Mouse (Mus musculus): ENCODE measurements around the gene Lpar5. TPM values are rescaled to one million over a fixed set of nuclear protein-coding genes. Genes with fewer than 3 reads are reported as not detected.
A peak's percentile ranks its signal among the peaks of the same experiment; 100 is the strongest.
"Not testable (repeated sequence)": the region's sequence is repeated elsewhere in the genome, so short reads cannot be mapped to it uniquely, and the experiment has no call there.

The Lpar5 gene
- polyA plus RNA-seq (2012; rRNA removed), result 3.9 and 5.0 TPM in 2 replicates
- polyA plus RNA-seq (2014; fragmentation: Nextera tagmentation; extraction: Ambion mirVana), result 2.5 and 4.0 TPM in 2 replicates

DNA sequence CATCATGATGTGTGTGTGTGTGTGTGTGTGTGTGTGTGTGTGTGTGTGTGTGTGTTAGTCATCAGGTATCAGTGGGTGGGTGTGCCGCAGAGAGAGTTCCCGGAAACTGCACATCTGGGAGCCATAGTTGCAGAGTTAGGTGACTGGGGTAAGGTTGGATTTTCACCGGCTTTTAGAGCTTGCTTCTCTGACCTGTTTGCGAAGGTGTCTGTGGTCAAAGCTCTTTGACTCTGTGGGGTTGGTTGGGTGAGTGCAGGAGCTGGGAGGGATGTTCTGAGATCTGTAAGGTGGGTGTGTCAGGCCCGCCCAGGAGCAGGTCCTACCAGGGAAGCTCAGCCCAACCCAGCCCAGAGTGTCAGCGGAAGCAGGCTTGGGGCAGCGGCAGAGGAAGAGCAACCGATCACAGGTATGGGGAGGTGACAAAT, at the start of gene Lpar5:
Gene Lpar5 (plus strand): TSS at position 350 of the 425 bp plus-strand sequence.
- Histone ChIP-seq H3K27me3 (ENCODE audit: control insufficient read depth, insufficient read depth, low read length) (no peaks in the 10 kb centered on the region), H3K4me2 (replicated peaks; ENCODE audit: low read depth, low read length, severe bottlenecking) (no peak within 1 kb of the TSS), H3K36me3 (ENCODE audit: control insufficient read depth, insufficient read depth, low read length) (no peaks in the 10 kb centered on the region), H3K27ac (replicated peaks; ENCODE audit: low read depth, low read length) (no peak within 1 kb of the TSS), H3K4me3 (replicated peaks; ENCODE audit: low read length) (no peak within 1 kb of the TSS), H3K9ac (ENCODE audit: low read depth, low read length, severe bottlenecking) (no peak within 1 kb of the TSS), H3K4me1 (ENCODE audit: control insufficient read depth, insufficient read depth, low read length) (peaks cover 15% of the 10 kb centered on the region), H3K9me3 (ENCODE audit: control insufficient read depth, low read length) (no peaks in the 10 kb centered on the region)
- no peak for TF ChIP-seq POLR2A (IDR thresholded peaks at IDR 0.05; ENCODE audit: borderline replicate concordance, extremely low read depth, insufficient read depth, insufficient read length)
- 42% methylated on average over 8 of the region's 8 CpGs for WGBS
- no peak for ATAC-seq (ENCODE audit: low FRiP score, low read depth)
- no peak for DNase-seq (ENCODE audit: low spot score)

GRCm38 (mm10) chr6:125030532-125030931, 37.2 kb upstream of the Lpar5 start:
- not testable (repeated sequence) for H3K9me3 ChIP-seq (ENCODE audit: control insufficient read depth, low read length); H3K27ac ChIP-seq (replicated peaks; ENCODE audit: low read depth, low read length); ATAC-seq (ENCODE audit: low FRiP score, low read depth); H3K4me2 ChIP-seq (replicated peaks; ENCODE audit: low read depth, low read length, severe bottlenecking); H3K4me1 ChIP-seq (ENCODE audit: control insufficient read depth, insufficient read depth, low read length); H3K9ac ChIP-seq (ENCODE audit: low read depth, low read length, severe bottlenecking); H3K4me3 ChIP-seq (replicated peaks; ENCODE audit: low read length); H3K27me3 ChIP-seq (ENCODE audit: control insufficient read depth, insufficient read depth, low read length)
- 27% methylated on average over 6 of the region's 9 CpGs for WGBS
- DNase-seq (ENCODE audit: low spot score), result peak; percentile 38
- H3K36me3 ChIP-seq (ENCODE audit: control insufficient read depth, insufficient read depth, low read length), result peaks cover 83% of the 10 kb centered on the region

GRCm38 (mm10) chr6:125031604-125032003, 36.1 kb upstream of the Lpar5 start:
- no peak overlapping the region for H3K27ac ChIP-seq (replicated peaks; ENCODE audit: low read depth, low read length)
- TF ChIP-seq POLR2A (IDR thresholded peaks at IDR 0.05; ENCODE audit: borderline replicate concordance, extremely low read depth, insufficient read depth, insufficient read length), result no peak
- peaks cover 82% of the 10 kb centered on the region for H3K36me3 ChIP-seq (ENCODE audit: control insufficient read depth, insufficient read depth, low read length)

DNA sequence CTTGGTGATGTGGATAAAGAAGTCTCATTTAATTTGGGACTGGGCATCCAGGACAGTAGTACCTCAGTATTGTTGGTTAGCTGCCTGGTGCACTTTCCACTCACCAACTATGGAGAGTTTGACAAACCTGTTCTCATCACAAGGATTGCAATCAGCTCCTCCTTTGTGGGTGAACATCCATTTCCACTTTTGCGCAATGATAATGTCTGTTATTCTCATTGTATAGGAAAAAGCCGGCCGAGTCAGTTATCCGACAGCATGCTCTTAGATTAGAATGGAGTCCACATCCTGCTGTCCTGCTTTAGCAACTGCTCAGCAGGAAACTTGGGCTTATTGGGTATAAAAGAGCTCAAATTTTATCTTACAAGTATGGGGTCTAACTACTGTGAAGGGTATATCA, 29.1 kb upstream of the Lpar5 start:
- no peak for DNase-seq (ENCODE audit: low spot score)
- H3K27me3 ChIP-seq (ENCODE audit: control insufficient read depth, insufficient read depth, low read length), result no peaks in the 10 kb centered on the region
- no peak for TF ChIP-seq POLR2A (IDR thresholded peaks at IDR 0.05; ENCODE audit: borderline replicate concordance, extremely low read depth, insufficient read depth, insufficient read length)
- peak overlapping the region; percentile 87 for H3K27ac ChIP-seq (replicated peaks; ENCODE audit: low read depth, low read length)
- peaks cover 4% of the 10 kb centered on the region; the same call in 1 of the 2 replicates for H3K4me1 ChIP-seq (ENCODE audit: control insufficient read depth, insufficient read depth, low read length)
- ATAC-seq (ENCODE audit: low FRiP score, low read depth), result no peak
- 91% methylated on average over 4 of the region's 4 CpGs for WGBS
- H3K4me2 ChIP-seq (replicated peaks; ENCODE audit: low read depth, low read length, severe bottlenecking), result peak overlapping the region; percentile 56
- peaks cover 46% of the 10 kb centered on the region for H3K36me3 ChIP-seq (ENCODE audit: control insufficient read depth, insufficient read depth, low read length)
- H3K4me3 ChIP-seq (replicated peaks; ENCODE audit: low read length), result peak overlapping the region; percentile 51
- no peaks in the 10 kb centered on the region for H3K9me3 ChIP-seq (ENCODE audit: control insufficient read depth, low read length)
- H3K9ac ChIP-seq (ENCODE audit: low read depth, low read length, severe bottlenecking), result peak overlapping the region; percentile 49; the same call in 1 of the 2 replicates

More at GRCm38 (mm10) chr6:125031604-125032003, 36.1 kb upstream of the Lpar5 start:
- Histone ChIP-seq H3K4me2 (replicated peaks; ENCODE audit: low read depth, low read length, severe bottlenecking) (no peak overlapping the region), H3K4me3 (replicated peaks; ENCODE audit: low read length) (no peak overlapping the region), H3K27me3 (ENCODE audit: control insufficient read depth, insufficient read depth, low read length) (no peaks in the 10 kb centered on the region), H3K9ac (ENCODE audit: low read depth, low read length, severe bottlenecking) (no peak overlapping the region), H3K4me1 (ENCODE audit: control insufficient read depth, insufficient read depth, low read length) (no peaks in the 10 kb centered on the region), H3K9me3 (ENCODE audit: control insufficient read depth, low read length) (no peaks in the 10 kb centered on the region)
- no peak for DNase-seq (ENCODE audit: low spot score)
- WGBS, result 90% methylated on average over 16 of the region's 16 CpGs
- ATAC-seq (ENCODE audit: low FRiP score, low read depth), result no peak

GRCm38 (mm10) chr6:125039131-125039530, 28.6 kb upstream of the Lpar5 start:
- H3K27me3 ChIP-seq (ENCODE audit: control insufficient read depth, insufficient read depth, low read length), result no peaks in the 10 kb centered on the region
- peak overlapping the region; percentile 49 for H3K9ac ChIP-seq (ENCODE audit: low read depth, low read length, severe bottlenecking)
- peak overlapping the region; percentile 51 for H3K4me3 ChIP-seq (replicated peaks; ENCODE audit: low read length)
- H3K36me3 ChIP-seq (ENCODE audit: control insufficient read depth, insufficient read depth, low read length), result peaks cover 46% of the 10 kb centered on the region
- H3K4me1 ChIP-seq (ENCODE audit: control insufficient read depth, insufficient read depth, low read length), result peaks cover 4% of the 10 kb centered on the region; the same call in 1 of the 2 replicates
- H3K9me3 ChIP-seq (ENCODE audit: control insufficient read depth, low read length), result no peaks in the 10 kb centered on the region
- ATAC-seq (ENCODE audit: low FRiP score, low read depth) (peak; percentile 14), DNase-seq (ENCODE audit: low spot score) (no peak)
- WGBS, result 6% methylated on average over 8 of the region's 8 CpGs
- peak overlapping the region; percentile 56 for H3K4me2 ChIP-seq (replicated peaks; ENCODE audit: low read depth, low read length, severe bottlenecking)
- no peak for TF ChIP-seq POLR2A (IDR thresholded peaks at IDR 0.05; ENCODE audit: borderline replicate concordance, extremely low read depth, insufficient read depth, insufficient read length)
- H3K27ac ChIP-seq (replicated peaks; ENCODE audit: low read depth, low read length), result peak overlapping the region; percentile 87
